Mouse (Mus musculus) midbrain, postnatal 0 days (tissue): Measurements from ENCODE around the gene Mtmr14. TPM values are rescaled to one million over a fixed set of nuclear protein-coding genes. Genes with fewer than 3 reads are reported as not detected.

Experiments
- ATAC-seq: fragments of 200-750 bp; cut with Nextera tagmentation; 2 replicates; pipeline ENCODE4 v1.8.0; 2017; ENCODE audit warnings: moderate number of reproducible peaks, mild to moderate bottlenecking, moderate TSS enrichment, moderate library complexity; ENCODE audit not compliant: low FRiP score
- DNase-seq: peaks from one replicate; pipeline ENCODE4 v3.0.0-alpha.2; 2015; ENCODE audit warnings: low spot score
- H3K27ac ChIP-seq: fragments of 300-500 bp; sonication (generic); 2 replicates; pipeline ENCODE4 v1.5.1; 2014; ENCODE audit warnings: low read depth, mild to moderate bottlenecking, low read length, mixed read lengths
- H3K27me3 ChIP-seq: fragments of 300-500 bp; sonication (generic); 2 replicates; pipeline ENCODE4 v1.6.1; 2014; ENCODE audit warnings: low read length, control low read depth, mixed read lengths; ENCODE audit not compliant: insufficient read depth
- H3K36me3 ChIP-seq: fragments of 300-500 bp; sonication (generic); 2 replicates; pipeline ENCODE4 v1.6.1; 2014; ENCODE audit warnings: low read length, control low read depth, mixed read lengths; ENCODE audit not compliant: insufficient read depth
- H3K4me1 ChIP-seq: fragments of 300-500 bp; sonication (generic); 2 replicates; pipeline ENCODE4 v1.6.1; 2014; ENCODE audit warnings: mild to moderate bottlenecking, control low read depth, antibody characterized with exemption, low read length, mixed read lengths; ENCODE audit not compliant: insufficient read depth
- H3K4me2 ChIP-seq: fragments of 300-500 bp; sonication (generic); 2 replicates; pipeline ENCODE4 v1.6.1; 2014; ENCODE audit warnings: low read depth, mild to moderate bottlenecking, low read length, mixed read lengths; ENCODE audit not compliant: poor library complexity, severe bottlenecking
- H3K4me3 ChIP-seq: fragments of 300-500 bp; sonication (generic); 2 replicates; pipeline ENCODE4 v1.5.1; 2014; ENCODE audit warnings: low read depth, mild to moderate bottlenecking, low read length, moderate library complexity
- H3K9ac ChIP-seq: fragments of 300-500 bp; sonication (generic); replicated peaks from 2 replicates; pipeline ENCODE4 v1.6.1; 2014; ENCODE audit warnings: mild to moderate bottlenecking, low read length, moderate library complexity, mixed read lengths; ENCODE audit not compliant: poor library complexity, severe bottlenecking
- H3K9me3 ChIP-seq: fragments of 300-500 bp; sonication (generic); 2 replicates; pipeline ENCODE4 v1.6.1; 2016; ENCODE audit warnings: low read length, control low read depth
- CTCF ChIP-seq: IDR thresholded peaks from 2 replicates; pipeline ENCODE4 v1.5.1; 2016; ENCODE audit warnings: antibody characterized with exemption, mild to moderate bottlenecking
- WGBS: fragments of 180-500 bp; shearing (Covaris S2); extraction: QIAGEN DNeasy Blood & Tissue Kit; methylation state at CpG from one replicate; pipeline ENCODE4 v1.1.7; 2014; 5-methylcytosine and 5-hydroxymethylcytosine counted together
- polyA plus RNA-seq: library from polyadenylated mRNA; unstranded; fragments of >200 nt; fragmentation: Nextera tagmentation; extraction: Ambion mirVana; gene quantifications from 2 replicates; pipeline ENCODE4 v1.2.1, GENCODE M21; 2015
- total RNA-seq: library from RNA; depleted of rRNA; stranded (reverse); fragments of >200 nt; gene quantifications from 2 replicates; pipeline ENCODE4 v1.2.3, GENCODE M21; 2014

Gene Mtmr14
- total and polyA plus RNA-seq, 2 experiments from 2014 or later = 29.4 to 42.5 TPM

DNA sequence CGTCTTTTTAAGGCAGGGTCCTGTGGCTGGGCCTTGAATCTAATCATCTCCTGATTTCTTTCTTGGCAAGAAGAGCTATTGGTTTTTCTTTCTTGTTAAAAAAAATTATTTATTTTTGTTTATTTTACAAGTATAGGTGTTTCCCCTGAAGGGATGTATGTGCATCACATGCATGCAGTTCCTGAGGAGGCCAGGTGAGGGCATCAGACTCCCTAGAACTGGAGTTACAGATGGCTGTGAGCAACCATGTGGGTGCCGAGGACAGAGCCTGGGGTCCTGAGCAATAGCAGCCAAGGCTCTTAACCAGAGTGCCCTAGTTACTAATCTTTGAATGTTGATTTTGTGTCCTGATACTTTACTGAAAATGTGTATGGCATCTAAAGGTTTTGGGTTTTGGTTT is 21.4 kb upstream of the Mtmr14 start:
- WGBS = 67% methylated on average over 2 of the region's 2 CpGs
- no peak for TF ChIP-seq CTCF
- no peaks in the 10 kb centered on the region for H3K36me3 ChIP-seq
- H3K27me3 ChIP-seq = no peaks in the 10 kb centered on the region
- H3K4me1 ChIP-seq = no peaks in the 10 kb centered on the region
- DNase-seq = no peak
- ATAC-seq = no peak
- H3K9me3 ChIP-seq = no peaks in the 10 kb centered on the region
- no peak overlapping the region for H3K27ac ChIP-seq
- H3K4me2 ChIP-seq = no peak overlapping the region
- H3K4me3 ChIP-seq = no peak overlapping the region
- no peak overlapping the region for H3K9ac ChIP-seq

- H3K4me1 ChIP-seq = no peaks in the 10 kb centered on the region
- no peak overlapping the region for H3K4me2 ChIP-seq
- no peaks in the 10 kb centered on the region for H3K36me3 ChIP-seq
- DNase-seq = no peak
- ATAC-seq = no peak
- H3K27ac ChIP-seq = no peak overlapping the region
- H3K9me3 ChIP-seq = no peaks in the 10 kb centered on the region
- no peak for TF ChIP-seq CTCF
- H3K9ac ChIP-seq = no peak overlapping the region
- WGBS = 83% methylated on average over 4 of the region's 4 CpGs
- H3K4me3 ChIP-seq = no peak overlapping the region
- no peaks in the 10 kb centered on the region for H3K27me3 ChIP-seq
Measured at GRCm38 (mm10) chr6:113225798-113226197, 11.8 kb upstream of the Mtmr14 start.

DNA sequence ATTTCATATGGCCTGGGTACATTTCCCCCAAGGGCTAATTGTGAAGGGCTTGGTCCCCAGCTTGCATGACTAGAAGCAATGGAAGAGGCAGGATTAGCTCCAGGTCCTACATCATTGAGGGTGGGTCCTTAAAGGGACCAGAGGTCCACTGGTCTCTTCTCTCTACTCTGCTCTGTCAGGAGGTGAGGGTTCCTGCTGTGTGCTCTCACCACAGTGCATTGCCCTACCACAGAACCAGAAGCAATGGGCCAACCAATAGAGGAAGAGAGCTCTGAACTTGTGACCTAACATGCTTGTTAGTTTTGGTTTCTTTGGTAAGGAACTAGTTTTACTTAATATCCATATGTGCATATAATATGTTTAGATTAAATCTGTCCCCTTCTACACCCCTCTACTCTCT is 10.9 kb upstream of the Mtmr14 start:
- H3K9me3 ChIP-seq = no peaks in the 10 kb centered on the region
- no peak overlapping the region for H3K27ac ChIP-seq
- no peak overlapping the region for H3K9ac ChIP-seq
- DNase-seq = no peak
- no peaks in the 10 kb centered on the region for H3K36me3 ChIP-seq
- no peaks in the 10 kb centered on the region for H3K27me3 ChIP-seq
- TF ChIP-seq CTCF = no peak
- no peak overlapping the region for H3K4me3 ChIP-seq
- no peak for ATAC-seq
- H3K4me1 ChIP-seq = no peaks in the 10 kb centered on the region
- H3K4me2 ChIP-seq = no peak overlapping the region

GRCm38 (mm10) chr6:113235141-113235540 is 2.5 kb upstream of the Mtmr14 start:
- Histone ChIP-seq H3K9me3 (no peaks in the 10 kb centered on the region), H3K27ac (no peak overlapping the region), H3K27me3 (no peaks in the 10 kb centered on the region), H3K9ac (no peak overlapping the region), H3K4me2 (no peak overlapping the region), H3K36me3 (no peaks in the 10 kb centered on the region), H3K4me3 (no peak overlapping the region), H3K4me1 (0 out of 2 replicates have a peak, but pooled peaks cover 4% of the 10 kb centered on the region)
- TF ChIP-seq CTCF = no peak
- 72% methylated on average over 5 of the region's 5 CpGs for WGBS
- DNase-seq (no peak), ATAC-seq (no peak)

GRCm38 (mm10) chr6:113238442-113238841 is 799 bp downstream of the Mtmr14 start:
- DNase-seq (no peak), ATAC-seq (no peak)
- no peaks in the 10 kb centered on the region for H3K27me3 ChIP-seq
- H3K9ac ChIP-seq = peak overlapping the region; percentile 61
- TF ChIP-seq CTCF = no peak
- WGBS = 43% methylated on average over 6 of the region's 6 CpGs
- peak overlapping the region; percentile 91 for H3K4me2 ChIP-seq
- no peaks in the 10 kb centered on the region for H3K9me3 ChIP-seq
- 0 out of 2 replicates have a peak, but pooled peaks cover 4% of the 10 kb centered on the region for H3K4me1 ChIP-seq
- 0 out of 2 replicates have a peak, but pooled peaks cover 4% of the 10 kb centered on the region for H3K36me3 ChIP-seq
- H3K4me3 ChIP-seq = peak overlapping the region; percentile 75
- H3K27ac ChIP-seq = no peak overlapping the region

GRCm38 (mm10) chr6:113242753-113243152 is 5.1 kb downstream of the Mtmr14 start:
- TF ChIP-seq CTCF = no peak
- Histone ChIP-seq H3K4me1 (0 out of 2 replicates have a peak, but pooled peaks cover 4% of the 10 kb centered on the region), H3K27ac (no peak overlapping the region), H3K9me3 (no peaks in the 10 kb centered on the region), H3K27me3 (no peaks in the 10 kb centered on the region), H3K4me3 (no peak overlapping the region), H3K9ac (no peak overlapping the region), H3K36me3 (peaks cover 10% of the 10 kb centered on the region; the same call in 1 of the 2 replicates), H3K4me2 (no peak overlapping the region)
- ATAC-seq (no peak), DNase-seq (no peak)
- WGBS = 80% methylated on average over 1 of the region's 1 CpGs
